Mouse (Mus musculus) lung, adult 2 months (tissue): Measurements from ENCODE around the gene Ccl6. TPM values are rescaled to one million over a fixed set of nuclear protein-coding genes. Genes with fewer than 3 reads are reported as not detected.

Experiments
- DNase-seq: peaks from one replicate; pipeline ENCODE4 v3.0.0; 2022
- H3K4me1 ChIP-seq: fragments of 200-500 bp; 2 replicates; pipeline ENCODE4 v1.6.1; 2011; ENCODE audit warnings: low read length; ENCODE audit not compliant: control insufficient read depth, insufficient read depth
- H3K4me3 ChIP-seq: fragments of 200-500 bp; replicated peaks from 2 replicates; pipeline ENCODE3; 2011; ENCODE audit warnings: low read depth, mild to moderate bottlenecking, control low read depth, low read length; ENCODE audit errors: extremely low read depth
- CTCF ChIP-seq: fragments of 200-500 bp; IDR thresholded peaks from 2 replicates; pipeline ENCODE4 v1.5.1; 2011; ENCODE audit warnings: mild to moderate bottlenecking, low read length, control low read depth; ENCODE audit not compliant: insufficient read depth
- POLR2A ChIP-seq: fragments of 200-500 bp; IDR thresholded peaks from 2 replicates; pipeline ENCODE4 v1.6.1; 2011; ENCODE audit warnings: low read depth, mild to moderate bottlenecking, control low read depth, low read length, borderline replicate concordance; ENCODE audit errors: extremely low read depth
- WGBS: fragments of 180-500 bp; shearing (Covaris S2); methylation state at CpG from one replicate; pipeline ENCODE4 v1.1.7; 2018; 5-methylcytosine and 5-hydroxymethylcytosine counted together
- polyA plus RNA-seq: library from polyadenylated mRNA; depleted of rRNA; stranded (reverse); fragments of >200 nt; gene quantifications from 2 replicates; pipeline ENCODE4 v1.2.3, GENCODE M21; 2012

The Ccl6 gene
- polyA plus RNA-seq, 1 experiment, result 98.8 TPM

- 62% methylated on average over 3 of the region's 3 CpGs for WGBS
- H3K4me3 ChIP-seq, result no peak overlapping the region
- H3K4me1 ChIP-seq, result no peaks in the 10 kb centered on the region
- TF ChIP-seq POLR2A, result no peak
- no peak for TF ChIP-seq CTCF
- DNase-seq, result no peak
These were observed 5.4 kb upstream of the Ccl6 start for GRCm38 (mm10) chr11:83598207-83598837.

- Histone ChIP-seq H3K4me1 (no peaks in the 10 kb centered on the region), H3K4me3 (no peak overlapping the region)
- no peak for TF ChIP-seq POLR2A
- TF ChIP-seq CTCF, result no peak
- 83% methylated on average over 7 of the region's 7 CpGs for WGBS
- no peak for DNase-seq
These were observed 4.9 kb upstream of the Ccl6 start for GRCm38 (mm10) chr11:83597796-83598195.

- WGBS, result 64% methylated on average over 7 of the region's 7 CpGs
- H3K4me1 ChIP-seq, result no peaks in the 10 kb centered on the region
- TF ChIP-seq CTCF (no peak), POLR2A (no peak)
- no peak for DNase-seq
- no peak overlapping the region for H3K4me3 ChIP-seq
These were observed 3.0 kb upstream of the Ccl6 start for GRCm38 (mm10) chr11:83595669-83596455.

GRCm38 (mm10) chr11:83593453-83593852 is 566 bp upstream of the Ccl6 start:
- DNase-seq, result no peak
- Histone ChIP-seq H3K4me3 (no peak overlapping the region), H3K4me1 (no peaks in the 10 kb centered on the region)
- TF ChIP-seq POLR2A, result no peak
- TF ChIP-seq CTCF, result no peak
- WGBS, result 87% methylated on average over 5 of the region's 5 CpGs

GRCm38 (mm10) chr11:83584232-83584631 is 8.7 kb downstream of the Ccl6 start:
- H3K4me3 ChIP-seq, result no peak overlapping the region
- no peak for TF ChIP-seq CTCF
- no peaks in the 10 kb centered on the region for H3K4me1 ChIP-seq
- WGBS, result 64% methylated on average over 2 of the region's 2 CpGs
- DNase-seq, result no peak

- no peak for TF ChIP-seq CTCF
- TF ChIP-seq POLR2A, result no peak
- Histone ChIP-seq H3K4me3 (no peak overlapping the region), H3K4me1 (no peaks in the 10 kb centered on the region)
- no peak for DNase-seq
These were observed 9.5 kb downstream of the Ccl6 start for GRCm38 (mm10) chr11:83583450-83583754.

- Histone ChIP-seq H3K4me3 (no peak overlapping the region), H3K4me1 (no peaks in the 10 kb centered on the region)
- 41% methylated on average over 4 of the region's 4 CpGs for WGBS
- TF ChIP-seq CTCF, result no peak
- no peak for TF ChIP-seq POLR2A
- DNase-seq, result no peak
These were observed 10.0 kb downstream of the Ccl6 start for GRCm38 (mm10) chr11:83582626-83583449.

- WGBS, result 66% methylated on average over 4 of the region's 4 CpGs
- TF ChIP-seq CTCF (no peak), POLR2A (no peak)
- no peak for DNase-seq
- Histone ChIP-seq H3K4me3 (no peak overlapping the region), H3K4me1 (no peaks in the 10 kb centered on the region)
These were observed 11.0 kb downstream of the Ccl6 start for GRCm38 (mm10) chr11:83581626-83582610.

- no peak for TF ChIP-seq CTCF
- no peak for TF ChIP-seq POLR2A
- WGBS, result 35% methylated on average over 1 of the region's 1 CpGs
These were observed 12.1 kb downstream of the Ccl6 start for GRCm38 (mm10) chr11:83580699-83581232.

More at GRCm38 (mm10) chr11:83580699-83581232, 12.1 kb downstream of the Ccl6 start:
- H3K4me1 ChIP-seq, result no peaks in the 10 kb centered on the region
- no peak for DNase-seq
- no peak overlapping the region for H3K4me3 ChIP-seq
